Mouse (Mus musculus) forebrain, embryonic 16.5 days (tissue): ENCODE data around the gene Jakmip3. TPM values are rescaled to one million over a fixed set of nuclear protein-coding genes. Genes with fewer than 3 reads are reported as not detected.
A peak's percentile ranks its signal among the peaks of the same experiment; 100 is the strongest.

Source experiments
- ATAC-seq: fragments of 200-750 bp; cut with Nextera tagmentation; 2 replicates; pipeline ENCODE4 v1.8.0; 2017; ENCODE audit warnings: mild to moderate bottlenecking, moderate library complexity
- H3K27ac ChIP-seq: fragments of 300-500 bp; sonication (generic); 2 replicates; pipeline ENCODE4 v1.5.1; 2014; ENCODE audit warnings: low read length, control low read depth
- H3K27me3 ChIP-seq: fragments of 300-500 bp; sonication (generic); replicated peaks from 2 replicates; pipeline ENCODE4 v1.6.1; 2014; ENCODE audit warnings: low read length; ENCODE audit not compliant: control insufficient read depth, insufficient read depth
- H3K36me3 ChIP-seq: fragments of 300-500 bp; sonication (generic); 2 replicates; pipeline ENCODE4 v1.6.1; 2014; ENCODE audit not compliant: control insufficient read depth, insufficient read depth
- H3K4me1 ChIP-seq: fragments of 300-500 bp; sonication (generic); replicated peaks from 2 replicates; pipeline ENCODE4 v1.6.1; 2014; ENCODE audit warnings: low read length; ENCODE audit not compliant: control insufficient read depth, insufficient read depth
- H3K4me2 ChIP-seq: fragments of 300-500 bp; sonication (generic); 2 replicates; pipeline ENCODE4 v1.6.1; 2014; ENCODE audit warnings: mild to moderate bottlenecking, low read length, control low read depth
- H3K4me3 ChIP-seq: fragments of 300-500 bp; sonication (generic); replicated peaks from 2 replicates; pipeline ENCODE4 v1.5.1; 2014; ENCODE audit warnings: mild to moderate bottlenecking, low read length, control low read depth
- H3K9ac ChIP-seq: fragments of 300-500 bp; sonication (generic); replicated peaks from 2 replicates; pipeline ENCODE4 v1.6.1; 2014; ENCODE audit warnings: low read depth, low read length, control low read depth
- H3K9me3 ChIP-seq: fragments of 300-500 bp; sonication (generic); 2 replicates; pipeline ENCODE4 v1.6.1; 2016; ENCODE audit warnings: low read length; ENCODE audit not compliant: control insufficient read depth
- WGBS: fragments of 180-500 bp; shearing (Covaris S2); extraction: QIAGEN DNeasy Blood & Tissue Kit; methylation state at CpG from one replicate; pipeline ENCODE4 v1.1.7; 2014; 5-methylcytosine and 5-hydroxymethylcytosine counted together
- polyA plus RNA-seq: library from polyadenylated mRNA; unstranded; fragments of >200 nt; fragmentation: Nextera tagmentation; extraction: Ambion mirVana; gene quantifications from 2 replicates; pipeline ENCODE4 v1.2.1, GENCODE M21; 2015

Jakmip3 gene
- polyA plus RNA-seq, 1 experiment from 2014 or later: 10.6 TPM

- no peaks in the 10 kb centered on the region for H3K36me3 ChIP-seq
- 67% methylated on average over 13 of the region's 13 CpGs for WGBS
- no peak overlapping the region for H3K27ac ChIP-seq
- H3K4me2 ChIP-seq: no peak overlapping the region
- H3K4me3 ChIP-seq: no peak overlapping the region
- H3K4me1 ChIP-seq: no peaks in the 10 kb centered on the region
- H3K9ac ChIP-seq: no peak overlapping the region
- H3K9me3 ChIP-seq: no peaks in the 10 kb centered on the region
- H3K27me3 ChIP-seq: no peaks in the 10 kb centered on the region
- no peak for ATAC-seq
Observed at GRCm38 (mm10) chr7:138968010-138968620, 27.6 kb downstream of the Jakmip3 start.

DNA sequence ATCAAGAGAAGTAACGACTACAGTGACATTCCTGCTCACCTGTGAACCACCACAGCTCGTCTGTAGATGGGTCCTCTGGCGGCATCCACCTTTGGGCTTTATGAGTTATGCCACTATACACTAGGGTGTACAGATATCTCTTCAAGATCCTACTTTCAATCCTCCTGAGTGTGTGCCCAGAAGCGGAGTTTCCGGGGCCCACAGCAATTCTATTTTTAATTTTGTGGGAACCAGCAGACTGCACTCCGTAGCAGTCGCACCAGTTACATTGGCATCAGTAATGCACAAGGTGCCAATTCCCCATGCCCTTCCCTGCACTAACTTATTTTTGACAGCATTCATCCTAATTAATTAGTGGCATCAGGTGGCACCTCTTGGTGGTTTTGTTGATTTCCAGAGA is 37.0 kb downstream of the Jakmip3 start:
- no peak for ATAC-seq
- Histone ChIP-seq H3K9ac (no peak overlapping the region), H3K4me1 (no peaks in the 10 kb centered on the region), H3K9me3 (no peaks in the 10 kb centered on the region), H3K4me2 (no peak overlapping the region), H3K4me3 (no peak overlapping the region), H3K27me3 (no peaks in the 10 kb centered on the region; the same call in 1 of the 2 replicates), H3K36me3 (no peaks in the 10 kb centered on the region), H3K27ac (no peak overlapping the region)
- WGBS: 89% methylated on average over 7 of the region's 7 CpGs

- 59% methylated on average over 6 of the region's 6 CpGs for WGBS
- Histone ChIP-seq H3K4me2 (no peak overlapping the region), H3K4me3 (no peak overlapping the region), H3K27me3 (peaks cover under 1% of the 10 kb centered on the region; the same call in 1 of the 2 replicates), H3K9ac (no peak overlapping the region), H3K9me3 (no peaks in the 10 kb centered on the region), H3K27ac (no peak overlapping the region), H3K36me3 (no peaks in the 10 kb centered on the region), H3K4me1 (peaks cover 18% of the 10 kb centered on the region)
- ATAC-seq: no peak
Observed at GRCm38 (mm10) chr7:138984576-138984975, 44.0 kb downstream of the Jakmip3 start.

GRCm38 (mm10) chr7:138989156-138989555 is 48.6 kb downstream of the Jakmip3 start:
- Histone ChIP-seq H3K9ac (no peak overlapping the region), H3K36me3 (no peaks in the 10 kb centered on the region), H3K4me1 (peaks cover 18% of the 10 kb centered on the region), H3K27me3 (0 out of 2 replicates have a peak, but pooled peaks cover 3% of the 10 kb centered on the region), H3K4me3 (no peak overlapping the region), H3K9me3 (no peaks in the 10 kb centered on the region), H3K4me2 (no peak overlapping the region), H3K27ac (no peak overlapping the region)
- no peak for ATAC-seq
- WGBS: 65% methylated on average over 9 of the region's 9 CpGs

DNA sequence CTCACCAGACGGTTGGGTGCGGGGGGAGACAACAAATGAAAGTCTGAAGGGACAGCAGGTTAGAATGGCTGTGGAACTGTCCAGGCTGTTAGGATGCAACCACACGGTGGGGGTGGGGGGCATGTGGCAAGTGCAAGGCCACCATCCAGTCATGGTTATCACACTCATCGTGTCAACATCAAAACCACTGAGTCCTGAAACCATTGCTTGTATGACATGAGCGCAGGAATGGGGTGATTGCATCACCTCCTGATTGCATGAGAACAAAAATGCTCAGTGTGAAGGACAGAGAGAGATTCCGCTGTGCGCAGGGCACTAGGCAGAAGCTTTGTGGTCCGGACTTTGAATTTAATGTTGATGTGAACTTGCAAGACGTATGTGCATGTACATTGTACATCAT is 62.2 kb downstream of the Jakmip3 start:
- H3K4me1 ChIP-seq: peaks cover 10% of the 10 kb centered on the region
- no peak for ATAC-seq

DNA sequence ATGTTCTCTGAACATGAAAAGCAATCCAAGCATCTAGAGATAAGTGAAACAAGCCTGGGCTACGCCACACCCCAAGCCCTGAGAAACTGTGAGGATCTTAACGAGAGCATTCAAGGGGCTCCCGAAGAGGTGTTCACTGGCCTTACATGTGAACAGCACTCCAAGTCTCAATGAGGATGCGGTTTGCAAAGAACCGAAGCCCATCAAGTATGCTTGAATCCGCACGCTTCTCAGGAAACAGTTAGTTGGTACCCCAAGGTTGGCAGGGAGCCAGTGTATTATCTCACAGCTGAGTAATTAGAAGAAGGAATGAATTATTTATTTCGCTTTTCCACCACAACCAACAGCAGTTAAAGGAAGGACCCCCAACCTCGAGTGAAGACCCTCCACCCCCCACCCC is 62.7 kb downstream of the Jakmip3 start:
- no peaks in the 10 kb centered on the region for H3K36me3 ChIP-seq
- peak overlapping the region; percentile 16; the same call in 1 of the 2 replicates for H3K4me2 ChIP-seq
- no peaks in the 10 kb centered on the region for H3K9me3 ChIP-seq
- H3K4me3 ChIP-seq: no peak overlapping the region
- peak; percentile 61 for ATAC-seq
- H3K4me1 ChIP-seq: peaks cover 10% of the 10 kb centered on the region
- no peak overlapping the region for H3K9ac ChIP-seq
- WGBS: 14% methylated on average over 9 of the region's 9 CpGs
- no peaks in the 10 kb centered on the region for H3K27me3 ChIP-seq
- no peak overlapping the region for H3K27ac ChIP-seq

More for the DNA sequence above, 62.2 kb downstream of the Jakmip3 start:
- no peak overlapping the region for H3K9ac ChIP-seq
- WGBS: 85% methylated on average over 9 of the region's 9 CpGs
- no peak overlapping the region for H3K4me3 ChIP-seq
- no peaks in the 10 kb centered on the region for H3K27me3 ChIP-seq
- H3K9me3 ChIP-seq: no peaks in the 10 kb centered on the region
- no peaks in the 10 kb centered on the region for H3K36me3 ChIP-seq
- no peak overlapping the region for H3K4me2 ChIP-seq
- no peak overlapping the region for H3K27ac ChIP-seq

GRCm38 (mm10) chr7:139009786-139010502 is 69.4 kb downstream of the Jakmip3 start:
- WGBS: 57% methylated on average over 7 of the region's 7 CpGs
- Histone ChIP-seq H3K4me1 (no peaks in the 10 kb centered on the region), H3K4me2 (no peak overlapping the region), H3K27ac (no peak overlapping the region), H3K4me3 (no peak overlapping the region), H3K9me3 (no peaks in the 10 kb centered on the region), H3K9ac (no peak overlapping the region), H3K36me3 (no peaks in the 10 kb centered on the region), H3K27me3 (no peaks in the 10 kb centered on the region)
- no peak for ATAC-seq

DNA sequence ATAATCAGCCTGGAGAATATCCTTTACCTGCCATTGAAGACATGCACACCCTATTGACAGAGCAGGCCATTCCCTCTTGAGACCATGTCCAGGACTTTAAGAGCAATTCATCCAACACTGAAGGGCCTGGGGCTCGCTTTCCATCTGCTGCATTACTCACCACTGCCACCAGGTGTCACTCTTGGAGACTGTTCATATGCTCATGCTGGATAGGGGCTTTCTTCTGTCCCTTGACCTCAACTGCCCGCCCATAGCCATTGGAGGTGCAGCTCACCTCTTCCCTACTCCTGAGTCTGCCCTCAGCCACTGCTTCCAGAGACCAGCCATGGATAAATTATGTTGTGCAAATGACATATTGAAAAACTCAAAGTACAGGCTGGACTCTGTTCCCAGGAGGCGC is 70.5 kb downstream of the Jakmip3 start:
- ATAC-seq: no peak

DNA sequence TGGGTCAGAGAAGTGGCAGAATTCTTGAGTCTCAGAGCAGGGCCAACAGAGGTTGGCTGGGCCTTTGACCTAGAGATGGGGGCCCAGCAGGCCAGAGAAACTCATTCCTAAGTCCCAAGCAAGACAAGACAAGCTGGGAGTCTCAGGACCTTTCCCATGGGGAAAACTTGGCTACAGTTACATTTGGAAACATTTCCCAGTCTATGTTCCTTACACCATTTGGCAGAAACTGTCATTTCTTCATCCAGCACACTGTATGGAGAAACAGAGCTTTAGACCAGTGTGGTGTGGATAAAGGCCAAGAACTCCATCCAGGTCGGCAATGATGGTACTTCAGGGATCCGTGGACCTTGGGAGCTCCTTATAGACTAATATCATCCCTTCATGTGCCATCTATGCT is 71.1 kb downstream of the Jakmip3 start:
- no peak overlapping the region for H3K4me3 ChIP-seq
- no peaks in the 10 kb centered on the region for H3K9me3 ChIP-seq
- H3K9ac ChIP-seq: no peak overlapping the region
- no peak overlapping the region for H3K4me2 ChIP-seq
- H3K4me1 ChIP-seq: no peaks in the 10 kb centered on the region
- no peak overlapping the region for H3K27ac ChIP-seq
- no peaks in the 10 kb centered on the region for H3K27me3 ChIP-seq
- ATAC-seq: no peak
- 91% methylated on average over 2 of the region's 2 CpGs for WGBS
- no peaks in the 10 kb centered on the region for H3K36me3 ChIP-seq

More for the DNA sequence above, 70.5 kb downstream of the Jakmip3 start:
- Histone ChIP-seq H3K27ac (no peak overlapping the region), H3K4me2 (no peak overlapping the region), H3K36me3 (no peaks in the 10 kb centered on the region), H3K4me3 (no peak overlapping the region), H3K9ac (no peak overlapping the region), H3K27me3 (no peaks in the 10 kb centered on the region), H3K9me3 (no peaks in the 10 kb centered on the region), H3K4me1 (no peaks in the 10 kb centered on the region)
- 32% methylated on average over 3 of the region's 3 CpGs for WGBS
